Comparison of ENCODE assay signal across 8 mouse cellular contexts in genomic region chr10:128744680-128745601, GRCm38 (mm10). TPM values are rescaled to one million over a fixed set of nuclear protein-coding genes. Genes with fewer than 3 reads are reported as not detected.
DNase-seq lines count a peak whose midpoint lies in the region; ATAC-seq and TF ChIP-seq lines count a peak whose summit lies in the region.

TSS of gene Dgka (minus strand) at chr10:128744855.

- H3K9me3 ChIP-seq in forebrain, embryonic 16.5 days (ENCODE audit: control insufficient read depth, low read length): no peaks in the 10 kb centered on the region
- no peaks in the 10 kb centered on the region for H3K9me3 ChIP-seq in intestine, embryonic 15.5 days
- no peaks in the 10 kb centered on the region for H3K9me3 ChIP-seq in lung, embryonic 15.5 days

- peak within 1 kb of the TSS; percentile 93 for H3K4me2 ChIP-seq in forebrain, embryonic 16.5 days (ENCODE audit: low read length)
- H3K4me2 ChIP-seq in intestine, embryonic 15.5 days (replicated peaks): peak within 1 kb of the TSS; percentile 90
- peak within 1 kb of the TSS; percentile 95 for H3K4me2 ChIP-seq in lung, embryonic 15.5 days

- 37% methylated on average over 18 of the region's 18 CpGs for WGBS in cerebellum, adult 2 months
- WGBS in forebrain, embryonic 16.5 days: 27% methylated on average over 18 of the region's 18 CpGs
- WGBS in intestine, embryonic 15.5 days: 31% methylated on average over 18 of the region's 18 CpGs
- WGBS in lung, embryonic 15.5 days: 13% methylated on average over 18 of the region's 18 CpGs

- peak within 1 kb of the TSS; percentile 95 for H3K4me3 ChIP-seq in cerebellum, adult 2 months (replicated peaks; ENCODE audit: insufficient read depth, low read depth, low read length)
- H3K4me3 ChIP-seq in forebrain, embryonic 16.5 days (replicated peaks; ENCODE audit: low read length): peak within 1 kb of the TSS; percentile 59
- peak within 1 kb of the TSS; percentile 67 for H3K4me3 ChIP-seq in intestine, embryonic 15.5 days (replicated peaks)
- peak within 1 kb of the TSS; percentile 67 for H3K4me3 ChIP-seq in lung, embryonic 15.5 days

- TF ChIP-seq POLR2A in cerebellum, adult 2 months (IDR thresholded peaks at IDR 0.05; ENCODE audit: borderline replicate concordance, insufficient read depth, low read length): no peak

- H3K27me3 ChIP-seq in cerebellum, adult 2 months (ENCODE audit: control insufficient read depth, insufficient read depth, low read length): no peaks in the 10 kb centered on the region
- H3K27me3 ChIP-seq in forebrain, embryonic 16.5 days (replicated peaks; ENCODE audit: control insufficient read depth, insufficient read depth, low read length): peaks cover 18% of the 10 kb centered on the region
- H3K27me3 ChIP-seq in intestine, embryonic 15.5 days (replicated peaks): no peaks in the 10 kb centered on the region
- peaks cover 4% of the 10 kb centered on the region; the same call in 1 of the 2 replicates for H3K27me3 ChIP-seq in lung, embryonic 15.5 days

- H3K27ac ChIP-seq in cerebellum, adult 2 months (ENCODE audit: insufficient read depth, low read length): peak within 1 kb of the TSS; percentile 15
- H3K27ac ChIP-seq in forebrain, embryonic 16.5 days (ENCODE audit: low read length): no peak within 1 kb of the TSS
- peak within 1 kb of the TSS; percentile 52 for H3K27ac ChIP-seq in intestine, embryonic 15.5 days
- H3K27ac ChIP-seq in lung, embryonic 15.5 days: peak within 1 kb of the TSS; percentile 77

- no peak for DNase-seq in cerebellum, adult 2 months
- DNase-seq in cerebellum, adult 11-12 months: no peak
- peak; percentile 70 for DNase-seq in ZHBTc4 (ENCODE audit: low read depth, low spot score)
- peak; percentile 40 for DNase-seq in retina, postnatal 1 day
- no peak for DNase-seq in left cerebral cortex, adult 11 months (ENCODE audit: low spot score)

- H3K9ac ChIP-seq in forebrain, embryonic 16.5 days (replicated peaks; ENCODE audit: low read depth, low read length): peak within 1 kb of the TSS; percentile 72
- peak within 1 kb of the TSS; percentile 75 for H3K9ac ChIP-seq in intestine, embryonic 15.5 days
- H3K9ac ChIP-seq in lung, embryonic 15.5 days: peak within 1 kb of the TSS; percentile 61

- ATAC-seq in forebrain, embryonic 16.5 days: no peak
- ATAC-seq in intestine, embryonic 15.5 days: no peak
- ATAC-seq in lung, embryonic 15.5 days (ENCODE audit: borderline replicate concordance, extremely low read depth, low FRiP score, low TSS enrichment): no peak

- H3K4me1 ChIP-seq in cerebellum, adult 2 months (ENCODE audit: control insufficient read depth, insufficient read depth, low read length): peaks cover 4% of the 10 kb centered on the region; the same call in 1 of the 2 replicates
- H3K4me1 ChIP-seq in forebrain, embryonic 16.5 days (replicated peaks; ENCODE audit: control insufficient read depth, insufficient read depth, low read length): peaks cover 29% of the 10 kb centered on the region
- H3K4me1 ChIP-seq in intestine, embryonic 15.5 days (replicated peaks): peaks cover 21% of the 10 kb centered on the region
- H3K4me1 ChIP-seq in lung, embryonic 15.5 days: peaks cover 46% of the 10 kb centered on the region

- 0 out of 2 replicates have a peak, but pooled peaks have one; percentile 1 for TF ChIP-seq CTCF in cerebellum, adult 2 months (IDR thresholded peaks at IDR 0.05; ENCODE audit: borderline replicate concordance, insufficient read depth, low read depth, low read length)

- no peaks in the 10 kb centered on the region for H3K36me3 ChIP-seq in forebrain, embryonic 16.5 days (ENCODE audit: control insufficient read depth, insufficient read depth)
- no peaks in the 10 kb centered on the region for H3K36me3 ChIP-seq in intestine, embryonic 15.5 days
- no peaks in the 10 kb centered on the region for H3K36me3 ChIP-seq in lung, embryonic 15.5 days

RNA-seq across cellular contexts. Expression of gene Dgka, which starts in this region (rescaled TPM):
- 16.0 and 17.1 TPM in 2 replicates for polyA plus RNA-seq in cerebellum, adult 2 months (2012; rRNA removed)
- 4.6 and 5.1 TPM in 2 replicates for polyA plus RNA-seq in forebrain, embryonic 16.5 days (2015; fragmentation: Nextera tagmentation; extraction: Ambion mirVana)
- polyA plus RNA-seq in intestine, embryonic 15.5 days (2015; fragmentation: Nextera tagmentation; extraction: Ambion mirVana): 7.1 and 7.4 TPM in 2 replicates
- 9.5 and 10.5 TPM in 2 replicates for polyA plus RNA-seq in lung, embryonic 15.5 days (2015; fragmentation: Nextera tagmentation; extraction: Ambion mirVana)

Comparison
In these comparisons a context has a peak if more than half of its experiments do, and no peak if none do; other contexts are left out.
1. DNase-seq: peak in ZHBTc4 (single experiment) and retina, postnatal 1 day (single experiment); none in cerebellum, adult 2 months (0 of 2), cerebellum, adult 11-12 months (single experiment) and left cerebral cortex, adult 11 months (single experiment).
2. Peak in every context shown above with its lines, with median percentiles within 50 percentile points of each other: H3K4me3 ChIP-seq, H3K4me2 ChIP-seq and H3K9ac ChIP-seq.